Mouse (Mus musculus) gastrocnemius, postnatal 10 days (tissue): Measurements from ENCODE around the gene 4930524N10Rik. TPM values are rescaled to one million over a fixed set of nuclear protein-coding genes. Genes with fewer than 3 reads are reported as not detected.

Source experiments
- DNase-seq: peaks from one replicate; pipeline ENCODE4 v3.0.0; 2021; ENCODE audit warnings: mixed read lengths
- long read RNA-seq, 2 experiments: library from polyadenylated mRNA; stranded (forward); transcript quantifications; one replicate each; pipeline ENCODE4 v2.0.0; 2021
- total RNA-seq, 2 experiments: library from RNA; stranded (reverse); gene quantifications; 2 replicates each; pipeline ENCODE4 v1.2.3; 2021

4930524N10Rik gene
- total RNA-seq: not detected
- long read RNA-seq, experiment 1: 0 reads
- long read RNA-seq, experiment 2: 0 reads

GRCm38 (mm10) chrX:154343292-154343691 lies at the start of gene 4930524N10Rik:
4930524N10Rik (minus strand) TSS chrX:154343392.
- no peak for DNase-seq

DNA sequence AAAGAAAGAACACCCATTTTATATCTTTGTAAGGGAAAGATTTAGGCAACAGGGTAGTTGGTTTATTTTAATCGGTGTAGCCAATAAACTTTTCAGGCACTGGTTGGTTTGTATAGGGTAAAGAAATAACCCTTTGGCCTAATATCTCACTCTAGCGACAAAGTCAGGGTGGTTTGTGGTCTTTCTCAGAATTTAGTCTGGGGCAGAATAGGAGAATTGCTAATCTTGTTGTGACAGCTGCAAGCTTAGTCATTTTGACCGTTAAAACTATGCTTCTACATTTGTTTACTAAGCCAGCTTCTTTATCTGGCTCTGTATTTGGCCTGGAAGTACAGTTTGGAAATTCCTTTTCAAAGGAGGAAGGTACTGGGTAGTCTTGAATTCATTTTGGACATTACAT lies 6.8 kb upstream of the 4930524N10Rik start:
- no peak for DNase-seq

DNA sequence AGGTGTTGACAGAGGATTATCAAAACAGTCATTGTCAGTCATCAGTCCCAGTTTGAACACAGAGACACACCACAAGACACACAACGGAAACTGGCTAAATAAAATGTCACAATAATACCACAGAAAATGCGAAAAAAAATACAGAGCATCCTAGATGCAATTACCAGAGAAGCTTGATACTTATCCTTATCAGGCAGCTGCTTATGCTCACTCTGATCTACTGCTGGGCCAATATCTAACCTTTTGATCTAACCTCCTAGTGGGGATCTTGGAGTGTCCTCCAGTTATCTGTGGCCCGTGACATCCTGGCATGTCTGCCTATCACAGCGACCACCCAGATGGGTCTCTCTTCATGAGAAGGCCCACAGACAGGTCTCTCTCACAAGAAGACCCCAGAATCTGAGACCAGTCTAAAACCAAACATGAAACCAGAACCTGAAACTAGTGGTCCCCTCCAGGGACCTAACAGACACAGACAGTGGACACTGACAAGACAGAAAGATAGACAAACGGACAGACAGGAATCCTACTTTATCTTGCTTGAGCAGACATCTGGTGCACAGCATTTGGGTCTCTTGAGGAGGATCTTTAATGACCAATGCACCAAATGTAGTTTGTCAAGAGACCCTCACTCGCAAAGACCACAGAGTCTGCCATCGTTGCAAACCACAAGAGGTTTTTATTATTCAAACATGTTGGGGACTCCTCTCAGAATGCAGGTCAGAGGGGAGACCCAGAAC lies 6.3 kb upstream of the 4930524N10Rik start:
- DNase-seq: no peak

DNA sequence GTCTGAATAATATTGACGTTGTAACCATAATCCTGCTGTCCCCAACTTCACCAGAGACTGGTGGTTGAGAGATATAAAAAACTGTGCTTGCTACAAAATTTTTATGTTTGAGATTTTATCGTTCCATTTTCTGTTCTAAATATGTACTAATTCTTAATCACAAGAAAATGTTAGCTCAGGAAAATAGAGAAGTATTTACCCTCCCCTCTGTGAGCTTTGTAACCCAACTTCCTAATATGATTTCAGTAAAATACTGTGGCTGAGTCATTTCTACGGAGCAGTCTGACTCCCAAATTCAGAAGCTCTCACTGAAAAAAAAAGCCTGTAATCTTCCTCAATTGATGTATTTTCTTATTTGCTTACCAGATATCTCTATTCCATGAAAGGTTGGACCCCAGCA lies 4.7 kb upstream of the 4930524N10Rik start:
- DNase-seq: no peak

Other genes starting within 250 kb of the 4930524N10Rik start
- gene Gm15140, start 222.7 kb downstream of the 4930524N10Rik start, total RNA-seq: not detected
- not detected for gene Samt4, start 138.6 kb upstream of the 4930524N10Rik start, total RNA-seq
- not detected for gene Samt2, start 236.0 kb upstream of the 4930524N10Rik start, total RNA-seq